Mouse (Mus musculus) kidney, postnatal 0 days (tissue): ENCODE data around the gene A830018L16Rik. TPM values are rescaled to one million over a fixed set of nuclear protein-coding genes. Genes with fewer than 3 reads are reported as not detected.

ENCODE experiments used
- ATAC-seq: fragments of 200-750 bp; cut with Nextera tagmentation; replicated peaks from 2 replicates; pipeline ENCODE4 v1.8.0; 2017; ENCODE audit warnings: low read depth, moderate number of reproducible peaks, moderate TSS enrichment, moderate library complexity; ENCODE audit not compliant: low FRiP score
- DNase-seq: peaks from one replicate; pipeline ENCODE4 v3.0.0-alpha.2; 2016; ENCODE audit warnings: low spot score
- H3K27ac ChIP-seq: fragments of 300-500 bp; sonication (generic); 2 replicates; pipeline ENCODE4 v1.5.1; 2014; ENCODE audit warnings: mild to moderate bottlenecking
- H3K27me3 ChIP-seq: fragments of 300-500 bp; sonication (generic); 2 replicates; pipeline ENCODE4 v1.6.1; 2014; ENCODE audit warnings: low read length, mixed read lengths; ENCODE audit not compliant: insufficient read depth
- H3K36me3 ChIP-seq: fragments of 300-500 bp; sonication (generic); 2 replicates; pipeline ENCODE4 v1.6.1; 2014; ENCODE audit warnings: low read length, mixed read lengths; ENCODE audit not compliant: insufficient read depth
- H3K4me1 ChIP-seq: fragments of 300-500 bp; sonication (generic); replicated peaks from 2 replicates; pipeline ENCODE4 v1.6.1; 2014; ENCODE audit warnings: antibody characterized with exemption, low read length, mixed read lengths; ENCODE audit not compliant: insufficient read depth
- H3K4me2 ChIP-seq: fragments of 300-500 bp; sonication (generic); 2 replicates; pipeline ENCODE4 v1.6.1; 2014; ENCODE audit warnings: mild to moderate bottlenecking, low read length, moderate library complexity, mixed read lengths
- H3K4me3 ChIP-seq: fragments of 300-500 bp; sonication (generic); replicated peaks from 2 replicates; pipeline ENCODE4 v1.5.1; 2014; ENCODE audit warnings: low read depth, low read length
- H3K9ac ChIP-seq: fragments of 300-500 bp; sonication (generic); 2 replicates; pipeline ENCODE4 v1.6.1; 2014; ENCODE audit warnings: low read depth, low read length
- H3K9me3 ChIP-seq: fragments of 300-500 bp; sonication (generic); replicated peaks from 2 replicates; pipeline ENCODE4 v1.6.1; 2016; ENCODE audit warnings: low read length, inconsistent platforms, mixed read lengths
- CTCF ChIP-seq: IDR thresholded peaks from 2 replicates; pipeline ENCODE4 v1.5.1; 2016; ENCODE audit warnings: antibody characterized with exemption, low read depth, mild to moderate bottlenecking, moderate library complexity
- WGBS: fragments of 180-500 bp; shearing (Covaris S2); extraction: QIAGEN DNeasy Blood & Tissue Kit; methylation state at CpG from one replicate; pipeline ENCODE4 v1.1.7; 2014; 5-methylcytosine and 5-hydroxymethylcytosine counted together
- polyA plus RNA-seq: library from polyadenylated mRNA; unstranded; fragments of >200 nt; fragmentation: Nextera tagmentation; extraction: Ambion mirVana; gene quantifications from 2 replicates; pipeline ENCODE4 v1.2.1, GENCODE M21; 2015

Gene A830018L16Rik
- polyA plus RNA-seq, 1 experiment from 2014 or later, result 0.14 TPM

GRCm38 (mm10) chr1:11406026-11406425 is 7.9 kb upstream of the A830018L16Rik start:
- WGBS, result 91% methylated on average over 3 of the region's 3 CpGs
- Histone ChIP-seq H3K36me3 (no peaks in the 10 kb centered on the region), H3K9me3 (no peaks in the 10 kb centered on the region), H3K27ac (no peak overlapping the region), H3K4me3 (no peak overlapping the region), H3K9ac (no peak overlapping the region), H3K4me2 (no peak overlapping the region), H3K4me1 (no peaks in the 10 kb centered on the region), H3K27me3 (no peaks in the 10 kb centered on the region)
- ATAC-seq (no peak), DNase-seq (no peak)
- no peak for TF ChIP-seq CTCF

- Histone ChIP-seq H3K4me1 (no peaks in the 10 kb centered on the region), H3K27me3 (no peaks in the 10 kb centered on the region), H3K4me2 (peak overlapping the region; percentile 76), H3K9ac (no peak overlapping the region), H3K4me3 (peak overlapping the region; percentile 24), H3K36me3 (no peaks in the 10 kb centered on the region), H3K9me3 (no peaks in the 10 kb centered on the region), H3K27ac (no peak overlapping the region)
- TF ChIP-seq CTCF, result no peak
- ATAC-seq, result no peak
- no peak for DNase-seq
- WGBS, result 4% methylated on average over 9 of the region's 9 CpGs
These were observed 655 bp downstream of the A830018L16Rik start for GRCm38 (mm10) chr1:11414560-11414959.

GRCm38 (mm10) chr1:11427310-11427709 is 13.4 kb downstream of the A830018L16Rik start:
- no peak for ATAC-seq

GRCm38 (mm10) chr1:11458353-11458752 is 44.4 kb downstream of the A830018L16Rik start:
- Histone ChIP-seq H3K4me2 (no peak overlapping the region), H3K36me3 (no peaks in the 10 kb centered on the region), H3K9me3 (no peaks in the 10 kb centered on the region), H3K27me3 (no peaks in the 10 kb centered on the region), H3K27ac (no peak overlapping the region), H3K9ac (no peak overlapping the region), H3K4me3 (no peak overlapping the region), H3K4me1 (no peaks in the 10 kb centered on the region)
- DNase-seq (no peak), ATAC-seq (no peak)
- 95% methylated on average over 1 of the region's 1 CpGs for WGBS
- TF ChIP-seq CTCF, result no peak

More at GRCm38 (mm10) chr1:11427310-11427709, 13.4 kb downstream of the A830018L16Rik start:
- WGBS, result 79% methylated on average over 1 of the region's 1 CpGs
- no peaks in the 10 kb centered on the region for H3K9me3 ChIP-seq
- no peak overlapping the region for H3K9ac ChIP-seq
- TF ChIP-seq CTCF, result no peak
- H3K4me3 ChIP-seq, result no peak overlapping the region
- no peaks in the 10 kb centered on the region for H3K4me1 ChIP-seq
- H3K36me3 ChIP-seq, result no peaks in the 10 kb centered on the region
- H3K27ac ChIP-seq, result no peak overlapping the region
- no peak for DNase-seq
- no peak overlapping the region for H3K4me2 ChIP-seq
- no peaks in the 10 kb centered on the region for H3K27me3 ChIP-seq

- no peak overlapping the region for H3K4me2 ChIP-seq
- peak; percentile 48 for TF ChIP-seq CTCF
- H3K9ac ChIP-seq, result no peak overlapping the region
- ATAC-seq (no peak), DNase-seq (no peak)
- H3K4me3 ChIP-seq, result no peak overlapping the region
- no peak overlapping the region for H3K27ac ChIP-seq
- no peaks in the 10 kb centered on the region for H3K27me3 ChIP-seq
- no peaks in the 10 kb centered on the region for H3K9me3 ChIP-seq
- no peaks in the 10 kb centered on the region for H3K4me1 ChIP-seq
- no peaks in the 10 kb centered on the region for H3K36me3 ChIP-seq
- WGBS, result 60% methylated on average over 1 of the region's 1 CpGs
These were observed 52.4 kb downstream of the A830018L16Rik start for GRCm38 (mm10) chr1:11466325-11466724.

GRCm38 (mm10) chr1:11467065-11467643 is 53.2 kb downstream of the A830018L16Rik start:
- Histone ChIP-seq H3K4me2 (no peak overlapping the region), H3K27ac (no peak overlapping the region), H3K4me1 (no peaks in the 10 kb centered on the region), H3K9me3 (no peaks in the 10 kb centered on the region), H3K9ac (no peak overlapping the region), H3K36me3 (no peaks in the 10 kb centered on the region), H3K27me3 (no peaks in the 10 kb centered on the region), H3K4me3 (no peak overlapping the region)
- DNase-seq (no peak), ATAC-seq (no peak)
- no peak for TF ChIP-seq CTCF
- 62% methylated on average over 5 of the region's 5 CpGs for WGBS

GRCm38 (mm10) chr1:11492936-11493335 is 79.0 kb downstream of the A830018L16Rik start:
- no peak overlapping the region for H3K27ac ChIP-seq
- no peaks in the 10 kb centered on the region for H3K36me3 ChIP-seq
- WGBS, result 78% methylated on average over 2 of the region's 2 CpGs

More at GRCm38 (mm10) chr1:11492936-11493335, 79.0 kb downstream of the A830018L16Rik start:
- Histone ChIP-seq H3K9ac (no peak overlapping the region), H3K4me2 (no peak overlapping the region), H3K4me1 (no peaks in the 10 kb centered on the region), H3K27me3 (no peaks in the 10 kb centered on the region), H3K9me3 (no peaks in the 10 kb centered on the region), H3K4me3 (no peak overlapping the region)
- DNase-seq (no peak), ATAC-seq (no peak)
- TF ChIP-seq CTCF, result no peak
